ENCODE assay signal across 8 mouse cellular contexts in genomic region chr2:60879966-60880788, GRCm38 (mm10).
A peak's percentile ranks its signal among the peaks of the same experiment; 100 is the strongest.
DNase-seq lines count a peak whose midpoint lies in the region; ATAC-seq and TF ChIP-seq lines count a peak whose summit lies in the region.

No protein-coding gene starts in this region.

- peak overlapping the region; percentile 79 for H3K9ac ChIP-seq in heart, embryonic 15.5 days
- no peak overlapping the region for H3K9ac ChIP-seq in forebrain, postnatal 0 days

- H3K9me3 ChIP-seq in heart, embryonic 15.5 days (replicated peaks) = no peaks in the 10 kb centered on the region
- H3K9me3 ChIP-seq in G1E (replicated peaks) = no peaks in the 10 kb centered on the region
- H3K9me3 ChIP-seq in forebrain, postnatal 0 days (ENCODE audit: low read length) = no peaks in the 10 kb centered on the region

- peaks cover 54% of the 10 kb centered on the region for H3K79me2 ChIP-seq in macrophage (ENCODE audit: inconsistent target)

- no peak for DNase-seq in heart, postnatal 14 days
- DNase-seq in G1E (ENCODE audit: low spot score) = no peak
- peak; percentile 22 for DNase-seq in forebrain, postnatal 0 days
- no peak for DNase-seq in thymus, adult 18-20 months
- DNase-seq in adrenal gland, adult 18-20 months (ENCODE audit: low spot score in 2 of 2) = no peak
- DNase-seq in layer of hippocampus, postnatal 10 days (ENCODE audit: low spot score in 2 of 2) = no peak

- H3K36me3 ChIP-seq in heart, embryonic 15.5 days = no peaks in the 10 kb centered on the region
- H3K36me3 ChIP-seq in G1E (replicated peaks) = peaks cover 24% of the 10 kb centered on the region
- no peaks in the 10 kb centered on the region for H3K36me3 ChIP-seq in forebrain, postnatal 0 days (ENCODE audit: insufficient read depth)
- H3K36me3 ChIP-seq in macrophage (ENCODE audit: inconsistent target) = no peaks in the 10 kb centered on the region

- intact Hi-C loops in heart, postnatal 14 days (cut with DNase I) = loop anchor here (2.0 kb wide), 4 partner anchors 41 to 83 kb away; partner anchors contain the start of gene Rbms1

- H3K27me3 ChIP-seq in heart, embryonic 15.5 days = no peaks in the 10 kb centered on the region
- H3K27me3 ChIP-seq in G1E (ENCODE audit: insufficient read depth, low read length) = no peaks in the 10 kb centered on the region
- H3K27me3 ChIP-seq in forebrain, postnatal 0 days (ENCODE audit: insufficient read depth, low read length) = peaks cover 21% of the 10 kb centered on the region

- H3K4me3 ChIP-seq in heart, embryonic 15.5 days = peak overlapping the region; percentile 69
- H3K4me3 ChIP-seq in G1E (ENCODE audit: low read depth, low read length) (peak overlapping the region; percentile 93), macrophage (ENCODE audit: inconsistent target) (peak overlapping the region; percentile 61)
- H3K4me3 ChIP-seq in forebrain, postnatal 0 days (ENCODE audit: low read depth, low read length) = peak overlapping the region; percentile 72

- peaks cover 75% of the 10 kb centered on the region for H3K4me1 ChIP-seq in heart, embryonic 15.5 days (replicated peaks)
- H3K4me1 ChIP-seq in G1E (ENCODE audit: insufficient read depth, low read depth, low read length) = peaks cover 74% of the 10 kb centered on the region
- H3K4me1 ChIP-seq in forebrain, postnatal 0 days (ENCODE audit: insufficient read depth) = no peaks in the 10 kb centered on the region

- ATAC-seq in heart, embryonic 15.5 days (replicated peaks; ENCODE audit: insufficient number of reproducible peaks, insufficient read depth, low FRiP score, low read depth) = no peak
- ATAC-seq in G1E (ENCODE audit: extremely low read depth, insufficient number of reproducible peaks, low FRiP score, poor library complexity, severe bottlenecking) = no peak
- ATAC-seq in forebrain, postnatal 0 days = no peak

- H3K4me2 ChIP-seq in heart, embryonic 15.5 days = peak overlapping the region; percentile 95
- H3K4me2 ChIP-seq in forebrain, postnatal 0 days (ENCODE audit: low read depth) = peak overlapping the region; percentile 92

- 13% methylated on average over 14 of the region's 14 CpGs for WGBS in heart, embryonic 15.5 days
- WGBS in forebrain, postnatal 0 days = 4% methylated on average over 14 of the region's 14 CpGs
- WGBS in macrophage (ENCODE audit: missing documents) = 44% methylated on average over 10 of the region's 14 CpGs

- H3K27ac ChIP-seq in heart, embryonic 15.5 days = peak overlapping the region; percentile 92
- no peak overlapping the region for H3K27ac ChIP-seq in forebrain, postnatal 0 days (ENCODE audit: low read depth, low read length)
- peak overlapping the region; percentile 78 for H3K27ac ChIP-seq in macrophage

- no peak for TF ChIP-seq CTCF in G1E (IDR thresholded peaks at IDR 0.05; ENCODE audit: low read depth, low read length)
- no peak for TF ChIP-seq CTCF in forebrain, postnatal 0 days (IDR thresholded peaks at IDR 0.05; ENCODE audit: low read depth)
